Mouse (Mus musculus) liver, adult 2 months (tissue): ENCODE measurements at regions not wholly inside any gene's neighbourhood (a gene's known extent, or its start where the extent isn't known, plus 50 kb on each side); places are given as distances from the start of the nearest gene placed in this dataset.

Experiments used
- DNase-seq: peaks from one replicate; pipeline ENCODE4 v3.0.0-alpha.2; 2011; ENCODE audit warnings: low read depth, low spot score; ENCODE audit errors: extremely low read depth
- H3K27ac ChIP-seq: fragments of 200-500 bp; replicated peaks from 2 replicates; pipeline ENCODE4 v1.5.1; 2012; ENCODE audit warnings: low read depth, mild to moderate bottlenecking, control low read depth, inconsistent platforms, low read length; ENCODE audit not compliant: insufficient read depth
- H3K27me3 ChIP-seq: fragments of 200-500 bp; 2 replicates; pipeline ENCODE4 v1.6.1; 2012; ENCODE audit warnings: mild to moderate bottlenecking, moderate library complexity, low read length, inconsistent platforms; ENCODE audit not compliant: control insufficient read depth, insufficient read depth
- H3K36me3 ChIP-seq: fragments of 200-500 bp; 2 replicates; pipeline ENCODE4 v1.6.1; 2012; ENCODE audit warnings: low read length, inconsistent platforms; ENCODE audit not compliant: control insufficient read depth, insufficient read depth
- H3K4me1 ChIP-seq: fragments of 200-500 bp; 2 replicates; pipeline ENCODE4 v1.6.1; 2011; ENCODE audit warnings: low read length; ENCODE audit not compliant: control insufficient read depth, insufficient read depth
- H3K4me3 ChIP-seq: fragments of 200-500 bp; 2 replicates; pipeline ENCODE4 v1.5.1; 2011; ENCODE audit warnings: low read depth, mild to moderate bottlenecking, control low read depth, low read length, moderate library complexity; ENCODE audit not compliant: insufficient read depth
- H3K79me2 ChIP-seq: fragments of 200-500 bp; 2 replicates; pipeline ENCODE4 v1.6.1; 2012; ENCODE audit warnings: inconsistent platforms, mild to moderate bottlenecking, low read length, moderate library complexity; ENCODE audit not compliant: control insufficient read depth, insufficient read depth
- H3K9ac ChIP-seq: fragments of 200-500 bp; 2 replicates; pipeline ENCODE4 v1.6.1; 2012; ENCODE audit warnings: low read depth, mild to moderate bottlenecking, control low read depth, inconsistent platforms, low read length
- CTCF ChIP-seq: fragments of 200-500 bp; IDR thresholded peaks from 2 replicates; pipeline ENCODE4 v1.5.1; 2011; ENCODE audit warnings: low read depth, low read length, control low read depth
- POLR2A ChIP-seq: fragments of 200-500 bp; IDR thresholded peaks from 2 replicates; pipeline ENCODE4 v1.6.1; 2011; ENCODE audit warnings: low read length, control low read depth; ENCODE audit not compliant: insufficient read depth; ENCODE audit errors: extremely low read depth
- WGBS: fragments of 180-500 bp; shearing (Covaris S2); methylation state at CpG from one replicate; pipeline ENCODE4 v1.1.7; 2018; 5-methylcytosine and 5-hydroxymethylcytosine counted together

GRCm38 (mm10) chr13:26469343-26469742 lies 300.6 kb downstream of the Hdgfl1 start:
- DNase-seq: no peak
- TF ChIP-seq CTCF: no peak
- TF ChIP-seq POLR2A: no peak
- H3K27me3 ChIP-seq: no peaks in the 10 kb centered on the region
- no peak overlapping the region for H3K4me3 ChIP-seq
- H3K4me1 ChIP-seq: no peaks in the 10 kb centered on the region
- H3K79me2 ChIP-seq: no peaks in the 10 kb centered on the region
- H3K27ac ChIP-seq: no peak overlapping the region
- no peak overlapping the region for H3K9ac ChIP-seq
- no peaks in the 10 kb centered on the region for H3K36me3 ChIP-seq
- WGBS: 68% methylated on average over 3 of the region's 3 CpGs

GRCm38 (mm10) chr13:26467526-26467925 lies 302.4 kb downstream of the Hdgfl1 start:
- TF ChIP-seq CTCF: no peak
- TF ChIP-seq POLR2A: no peak
- H3K27me3 ChIP-seq: no peaks in the 10 kb centered on the region
- no peaks in the 10 kb centered on the region for H3K79me2 ChIP-seq
- DNase-seq: no peak
- no peaks in the 10 kb centered on the region for H3K36me3 ChIP-seq
- H3K27ac ChIP-seq: no peak overlapping the region
- no peak overlapping the region for H3K9ac ChIP-seq
- H3K4me3 ChIP-seq: no peak overlapping the region
- no peaks in the 10 kb centered on the region for H3K4me1 ChIP-seq

- H3K9ac ChIP-seq: no peak overlapping the region
- H3K4me3 ChIP-seq: no peak overlapping the region
- no peak overlapping the region for H3K27ac ChIP-seq
- no peaks in the 10 kb centered on the region for H3K4me1 ChIP-seq
- no peak for DNase-seq
- H3K36me3 ChIP-seq: no peaks in the 10 kb centered on the region
- no peaks in the 10 kb centered on the region for H3K27me3 ChIP-seq
- H3K79me2 ChIP-seq: no peaks in the 10 kb centered on the region
- WGBS: 56% methylated on average over 2 of the region's 2 CpGs
- TF ChIP-seq CTCF (no peak), POLR2A (no peak)
Observed at GRCm38 (mm10) chr13:26464523-26464922, 305.4 kb downstream of the Hdgfl1 start.

DNA sequence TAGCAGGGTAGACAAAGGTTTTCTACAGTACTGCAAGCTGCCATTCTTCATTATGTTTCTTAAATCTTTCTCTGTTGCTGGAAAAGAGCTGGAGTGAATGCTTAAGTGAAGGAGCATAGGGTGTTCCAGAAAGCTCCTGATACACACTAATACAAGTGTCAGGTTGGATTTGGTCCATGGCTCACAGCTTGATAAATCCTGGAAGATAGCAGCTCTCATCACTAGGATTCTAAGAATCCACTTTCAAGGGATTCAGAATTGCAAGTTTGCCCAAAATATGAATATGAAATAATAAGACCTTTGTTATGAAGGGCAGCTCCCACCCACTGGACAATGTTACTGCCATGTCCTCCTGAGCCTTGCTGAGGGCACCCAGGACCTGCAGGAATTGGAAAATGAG lies 305.9 kb downstream of the Hdgfl1 start:
- no peaks in the 10 kb centered on the region for H3K4me1 ChIP-seq
- no peak overlapping the region for H3K4me3 ChIP-seq
- H3K9ac ChIP-seq: no peak overlapping the region
- H3K36me3 ChIP-seq: no peaks in the 10 kb centered on the region
- no peak for DNase-seq
- no peak overlapping the region for H3K27ac ChIP-seq
- no peaks in the 10 kb centered on the region for H3K27me3 ChIP-seq
- H3K79me2 ChIP-seq: no peaks in the 10 kb centered on the region
- TF ChIP-seq CTCF (no peak), POLR2A (no peak)

DNA sequence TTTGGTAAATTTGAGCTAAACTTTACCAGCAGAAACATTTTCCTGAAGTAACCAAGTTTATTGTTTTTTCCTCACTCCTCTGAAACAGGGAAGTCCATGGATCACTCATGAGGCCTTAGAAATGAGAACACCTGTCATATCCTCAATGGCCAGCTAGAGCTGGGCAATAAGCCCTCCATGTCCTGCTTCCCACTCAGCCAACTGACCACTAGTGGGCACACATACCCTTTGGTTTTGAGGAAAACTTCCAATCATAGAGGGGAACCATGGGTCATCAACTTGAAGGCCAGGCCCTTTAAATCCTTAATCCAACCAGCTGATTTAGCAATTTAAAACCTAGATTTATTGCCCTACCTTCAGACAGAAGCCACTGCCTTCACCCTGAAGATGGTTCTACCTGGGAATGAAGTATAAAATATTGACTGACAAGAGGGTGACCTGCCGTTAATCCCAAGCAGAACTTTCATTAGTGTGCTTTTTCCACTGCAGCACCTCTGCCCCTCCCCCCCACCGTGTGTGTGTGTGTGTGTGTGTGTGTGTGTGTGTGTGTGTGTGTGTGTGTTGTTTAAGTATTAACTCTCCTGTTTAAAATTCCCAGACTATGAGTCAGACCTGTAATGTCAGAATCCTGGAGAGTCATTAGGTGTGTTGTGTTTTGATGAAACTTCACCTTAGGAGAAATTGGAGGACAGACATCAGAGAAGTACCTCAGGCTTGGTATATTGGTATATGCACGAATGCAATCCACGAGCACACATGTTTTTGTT lies 312.3 kb downstream of the Hdgfl1 start:
- no peak for DNase-seq
- Histone ChIP-seq H3K27me3 (no peaks in the 10 kb centered on the region), H3K4me3 (no peak overlapping the region), H3K4me1 (no peaks in the 10 kb centered on the region), H3K79me2 (no peaks in the 10 kb centered on the region), H3K27ac (no peak overlapping the region), H3K9ac (no peak overlapping the region), H3K36me3 (no peaks in the 10 kb centered on the region)
- 58% methylated on average over 4 of the region's 4 CpGs for WGBS
- TF ChIP-seq CTCF (no peak), POLR2A (no peak)

DNA sequence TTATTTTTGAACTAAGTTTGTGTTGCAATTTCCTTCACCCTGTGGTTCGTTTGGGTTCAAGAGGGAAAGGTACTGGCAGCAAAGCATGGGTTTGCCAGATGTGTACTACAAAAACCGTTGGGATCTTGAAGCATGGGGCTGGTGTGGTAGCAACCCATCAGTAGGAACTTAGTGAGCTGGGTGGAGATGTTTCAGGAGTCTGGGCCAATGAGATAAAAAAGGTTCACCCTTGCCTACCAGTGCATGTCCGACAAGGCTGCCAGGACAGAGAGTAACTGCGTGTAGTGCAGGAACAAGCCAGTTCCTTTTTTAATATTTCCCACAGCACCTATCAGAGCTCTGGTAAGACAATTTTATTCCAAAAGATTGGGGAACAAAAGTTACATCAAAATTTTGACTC lies 343.3 kb downstream of the Hdgfl1 start:
- WGBS: 75% methylated on average over 4 of the region's 4 CpGs
- TF ChIP-seq POLR2A (no peak), CTCF (no peak)

More for the DNA sequence above, 343.3 kb downstream of the Hdgfl1 start:
- Histone ChIP-seq H3K27ac (no peak overlapping the region), H3K36me3 (no peaks in the 10 kb centered on the region), H3K4me3 (no peak overlapping the region), H3K79me2 (no peaks in the 10 kb centered on the region), H3K4me1 (no peaks in the 10 kb centered on the region), H3K27me3 (no peaks in the 10 kb centered on the region), H3K9ac (no peak overlapping the region)
- DNase-seq: no peak
